Mouse (Mus musculus): ENCODE results near the gene Cox8c. TPM values are rescaled to one million over a fixed set of nuclear protein-coding genes. Genes with fewer than 3 reads are reported as not detected.

Gene Cox8c
- polyA plus RNA-seq, 1 experiment, result not detected

GRCm38 (mm10) chr12:102930335-102930734 lies 31.2 kb downstream of the Cox8c start:
- H3K36me3 ChIP-seq (ENCODE audit: control insufficient read depth, insufficient read depth, low read length), result no peaks in the 10 kb centered on the region
- H3K4me1 ChIP-seq (replicated peaks; ENCODE audit: control insufficient read depth, insufficient read depth, low read length), result no peaks in the 10 kb centered on the region
- no peak overlapping the region for H3K27ac ChIP-seq (ENCODE audit: control insufficient read depth, insufficient read depth, low read length)
- DNase-seq, result no peak
- 63% methylated on average over 1 of the region's 1 CpGs for WGBS
- no peaks in the 10 kb centered on the region for H3K27me3 ChIP-seq (ENCODE audit: control insufficient read depth, insufficient read depth, low read length)
- H3K4me3 ChIP-seq (ENCODE audit: control insufficient read depth, insufficient read depth, low read length), result no peak overlapping the region
- TF ChIP-seq POLR2A (IDR thresholded peaks at IDR 0.05; ENCODE audit: control insufficient read depth, extremely low read depth, insufficient read depth, low read length, poor library complexity), result no peak
- TF ChIP-seq CTCF (IDR thresholded peaks at IDR 0.05; ENCODE audit: borderline replicate concordance, control insufficient read depth, extremely low read depth, insufficient read depth, low read length, poor library complexity), result no peak

- TF ChIP-seq POLR2A (IDR thresholded peaks at IDR 0.05; ENCODE audit: control insufficient read depth, extremely low read depth, insufficient read depth, low read length, poor library complexity), result no peak
- no peak for TF ChIP-seq CTCF (IDR thresholded peaks at IDR 0.05; ENCODE audit: borderline replicate concordance, control insufficient read depth, extremely low read depth, insufficient read depth, low read length, poor library complexity)
- no peaks in the 10 kb centered on the region for H3K27me3 ChIP-seq (ENCODE audit: control insufficient read depth, insufficient read depth, low read length)
These were observed 31.7 kb downstream of the Cox8c start for GRCm38 (mm10) chr12:102930789-102931188.

GRCm38 (mm10) chr12:102935892-102936291 lies 36.8 kb downstream of the Cox8c start:
- H3K4me3 ChIP-seq (ENCODE audit: control insufficient read depth, insufficient read depth, low read length), result no peak overlapping the region
- TF ChIP-seq CTCF (IDR thresholded peaks at IDR 0.05; ENCODE audit: borderline replicate concordance, control insufficient read depth, extremely low read depth, insufficient read depth, low read length, poor library complexity) (no peak), POLR2A (IDR thresholded peaks at IDR 0.05; ENCODE audit: control insufficient read depth, extremely low read depth, insufficient read depth, low read length, poor library complexity) (no peak)
- no peaks in the 10 kb centered on the region for H3K36me3 ChIP-seq (ENCODE audit: control insufficient read depth, insufficient read depth, low read length)
- WGBS, result 59% methylated on average over 1 of the region's 1 CpGs
- no peaks in the 10 kb centered on the region for H3K27me3 ChIP-seq (ENCODE audit: control insufficient read depth, insufficient read depth, low read length)
- no peak overlapping the region for H3K27ac ChIP-seq (ENCODE audit: control insufficient read depth, insufficient read depth, low read length)
- no peak for DNase-seq
- H3K4me1 ChIP-seq (replicated peaks; ENCODE audit: control insufficient read depth, insufficient read depth, low read length), result no peaks in the 10 kb centered on the region

More at GRCm38 (mm10) chr12:102930789-102931188, 31.7 kb downstream of the Cox8c start:
- no peak for DNase-seq
- Histone ChIP-seq H3K4me1 (replicated peaks; ENCODE audit: control insufficient read depth, insufficient read depth, low read length) (no peaks in the 10 kb centered on the region), H3K4me3 (ENCODE audit: control insufficient read depth, insufficient read depth, low read length) (no peak overlapping the region), H3K36me3 (ENCODE audit: control insufficient read depth, insufficient read depth, low read length) (no peaks in the 10 kb centered on the region), H3K27ac (ENCODE audit: control insufficient read depth, insufficient read depth, low read length) (no peak overlapping the region)
- 96% methylated on average over 7 of the region's 7 CpGs for WGBS

GRCm38 (mm10) chr12:102945571-102945970 lies 46.5 kb downstream of the Cox8c start:
- Histone ChIP-seq H3K4me1 (replicated peaks; ENCODE audit: control insufficient read depth, insufficient read depth, low read length) (no peaks in the 10 kb centered on the region), H3K36me3 (ENCODE audit: control insufficient read depth, insufficient read depth, low read length) (no peaks in the 10 kb centered on the region), H3K27me3 (ENCODE audit: control insufficient read depth, insufficient read depth, low read length) (peaks cover 3% of the 10 kb centered on the region; the same call in 1 of the 2 replicates), H3K27ac (ENCODE audit: control insufficient read depth, insufficient read depth, low read length) (no peak overlapping the region), H3K4me3 (ENCODE audit: control insufficient read depth, insufficient read depth, low read length) (no peak overlapping the region)
- no peak for DNase-seq
- TF ChIP-seq CTCF (IDR thresholded peaks at IDR 0.05; ENCODE audit: borderline replicate concordance, control insufficient read depth, extremely low read depth, insufficient read depth, low read length, poor library complexity) (no peak), POLR2A (IDR thresholded peaks at IDR 0.05; ENCODE audit: control insufficient read depth, extremely low read depth, insufficient read depth, low read length, poor library complexity) (no peak)
- WGBS, result 45% methylated on average over 1 of the region's 1 CpGs

- Histone ChIP-seq H3K4me3 (ENCODE audit: control insufficient read depth, insufficient read depth, low read length) (no peak overlapping the region), H3K36me3 (ENCODE audit: control insufficient read depth, insufficient read depth, low read length) (no peaks in the 10 kb centered on the region), H3K27me3 (ENCODE audit: control insufficient read depth, insufficient read depth, low read length) (peaks cover 3% of the 10 kb centered on the region; the same call in 1 of the 2 replicates), H3K27ac (ENCODE audit: control insufficient read depth, insufficient read depth, low read length) (no peak overlapping the region), H3K4me1 (replicated peaks; ENCODE audit: control insufficient read depth, insufficient read depth, low read length) (no peaks in the 10 kb centered on the region)
- TF ChIP-seq CTCF (IDR thresholded peaks at IDR 0.05; ENCODE audit: borderline replicate concordance, control insufficient read depth, extremely low read depth, insufficient read depth, low read length, poor library complexity) (no peak), POLR2A (IDR thresholded peaks at IDR 0.05; ENCODE audit: control insufficient read depth, extremely low read depth, insufficient read depth, low read length, poor library complexity) (no peak)
- WGBS, result 30% methylated on average over 10 of the region's 10 CpGs
- no peak for DNase-seq
These were observed 48.7 kb downstream of the Cox8c start for GRCm38 (mm10) chr12:102947826-102948225.

- WGBS, result 2% methylated on average over 48 of the region's 48 CpGs
- Histone ChIP-seq H3K27me3 (ENCODE audit: control insufficient read depth, insufficient read depth, low read length) (peaks cover 3% of the 10 kb centered on the region; the same call in 1 of the 2 replicates), H3K4me1 (replicated peaks; ENCODE audit: control insufficient read depth, insufficient read depth, low read length) (no peaks in the 10 kb centered on the region), H3K27ac (ENCODE audit: control insufficient read depth, insufficient read depth, low read length) (no peak within 1 kb of the TSS), H3K4me3 (ENCODE audit: control insufficient read depth, insufficient read depth, low read length) (no peak within 1 kb of the TSS), H3K36me3 (ENCODE audit: control insufficient read depth, insufficient read depth, low read length) (no peaks in the 10 kb centered on the region)
- no peak for DNase-seq
- TF ChIP-seq POLR2A (IDR thresholded peaks at IDR 0.05; ENCODE audit: control insufficient read depth, extremely low read depth, insufficient read depth, low read length, poor library complexity) (no peak), CTCF (IDR thresholded peaks at IDR 0.05; ENCODE audit: borderline replicate concordance, control insufficient read depth, extremely low read depth, insufficient read depth, low read length, poor library complexity) (no peak)
These were observed 49.8 kb downstream of the Cox8c start, which contains the start of gene Unc79 for GRCm38 (mm10) chr12:102948778-102949394. Unc79 (plus strand) TSS chr12:102948859.

All from thymus, adult 2 months (tissue).